ENCODE assay signal across 8 mouse cellular contexts in the genomic region with DNA sequence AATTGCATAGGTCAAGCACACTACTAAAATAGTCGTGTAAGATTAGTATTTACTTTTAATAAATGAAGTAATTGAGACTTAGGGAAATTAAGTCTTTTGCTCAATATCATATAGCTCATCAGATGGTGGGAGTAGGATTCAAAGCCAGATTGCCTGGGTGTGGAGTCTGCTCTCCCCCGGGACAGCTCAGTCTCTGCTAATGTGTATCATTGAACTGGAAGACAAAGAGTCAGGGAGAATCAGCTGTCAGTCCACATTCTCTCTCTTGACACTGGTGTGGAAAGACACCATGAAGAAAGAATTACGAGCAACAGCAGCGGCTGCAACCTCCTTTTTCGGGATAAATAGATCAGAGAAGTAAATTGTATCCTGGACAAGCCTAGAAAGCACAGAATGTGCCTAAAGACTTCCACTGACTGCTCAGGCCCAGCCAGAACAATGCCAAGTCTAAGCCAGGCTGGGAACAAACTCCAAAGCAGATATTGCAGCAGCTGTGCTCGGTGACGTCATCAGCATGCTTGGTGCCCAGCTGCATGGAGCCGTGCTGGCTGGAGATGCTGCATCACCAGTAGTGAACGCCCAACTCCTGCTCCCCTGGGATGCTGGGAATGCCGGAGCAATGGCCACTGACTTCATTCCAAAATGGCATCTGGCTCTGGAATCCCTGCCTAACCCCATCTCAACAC. TPM values are rescaled to one million over a fixed set of nuclear protein-coding genes. Genes with fewer than 3 reads are reported as not detected.
DNase-seq lines count a peak whose midpoint lies in the region; ATAC-seq and TF ChIP-seq lines count a peak whose summit lies in the region.

No protein-coding gene starts in this region.

- 0 out of 2 replicates have a peak, but pooled peaks cover 3% of the 10 kb centered on the region for H3K9me3 ChIP-seq in forebrain, postnatal 0 days (ENCODE audit: low read length)
- no peaks in the 10 kb centered on the region for H3K9me3 ChIP-seq in hindbrain, embryonic 12.5 days (replicated peaks)

- no peaks in the 10 kb centered on the region for H3K4me1 ChIP-seq in forebrain, postnatal 0 days (ENCODE audit: insufficient read depth)
- H3K4me1 ChIP-seq in hindbrain, embryonic 12.5 days: peaks cover 12% of the 10 kb centered on the region

- peak; percentile 91 for ATAC-seq in forebrain, postnatal 0 days
- ATAC-seq in hindbrain, embryonic 12.5 days (ENCODE audit: low FRiP score): peak; percentile 89

- H3K4me2 ChIP-seq in forebrain, postnatal 0 days (ENCODE audit: low read depth): no peak overlapping the region
- 0 out of 2 replicates have a peak overlapping the region, but pooled peaks have one; percentile 4 for H3K4me2 ChIP-seq in hindbrain, embryonic 12.5 days (replicated peaks)

- TF ChIP-seq CTCF in forebrain, postnatal 0 days (IDR thresholded peaks at IDR 0.05; ENCODE audit: low read depth): no peak

- DNase-seq in cerebellum, adult 11-12 months: peak; percentile 13
- DNase-seq in cerebellum, postnatal 36 days: no peak
- peak; percentile 94 for DNase-seq in MN1 (ENCODE audit: low spot score)
- peak; percentile 74 for DNase-seq in forebrain, postnatal 0 days
- DNase-seq in lung, postnatal 4 days: peak; percentile 25 to 59
- DNase-seq in right cerebral cortex, postnatal 4 days: peak; percentile 37
- DNase-seq in spleen, adult 18-20 months: no peak

- H3K9ac ChIP-seq in forebrain, postnatal 0 days: no peak overlapping the region
- no peak overlapping the region for H3K9ac ChIP-seq in hindbrain, embryonic 12.5 days

- H3K27ac ChIP-seq in forebrain, postnatal 0 days (ENCODE audit: low read depth, low read length): no peak overlapping the region
- H3K27ac ChIP-seq in hindbrain, embryonic 12.5 days: peak overlapping the region; percentile 87

- no peaks in the 10 kb centered on the region for H3K27me3 ChIP-seq in forebrain, postnatal 0 days (ENCODE audit: insufficient read depth, low read length)
- H3K27me3 ChIP-seq in hindbrain, embryonic 12.5 days: no peaks in the 10 kb centered on the region

- H3K36me3 ChIP-seq in forebrain, postnatal 0 days (ENCODE audit: insufficient read depth): no peaks in the 10 kb centered on the region
- no peaks in the 10 kb centered on the region for H3K36me3 ChIP-seq in hindbrain, embryonic 12.5 days

- WGBS in forebrain, postnatal 0 days: 35% methylated on average over 10 of the region's 10 CpGs
- WGBS in hindbrain, embryonic 12.5 days: 37% methylated on average over 10 of the region's 10 CpGs

- H3K4me3 ChIP-seq in forebrain, postnatal 0 days (ENCODE audit: low read depth, low read length): no peak overlapping the region
- no peak overlapping the region for H3K4me3 ChIP-seq in hindbrain, embryonic 12.5 days

RNA-seq across cellular contexts. Expression of gene Gm10260, which starts 14.5 kb away (rescaled TPM):
- total RNA-seq in forebrain, postnatal 0 days (2014; rRNA removed): 6.3 and 11.4 TPM in 2 replicates
- 4.6 TPM in 2 replicates for polyA plus RNA-seq in forebrain, postnatal 0 days (2015; fragmentation: Nextera tagmentation; extraction: Ambion mirVana)
- 1.2 and 3.2 TPM in 2 replicates for polyA plus RNA-seq in hindbrain, embryonic 12.5 days (2016; fragmentation: Nextera tagmentation; extraction: Ambion mirVana)

Comparison
In these comparisons a context has a peak if more than half of its experiments do, and no peak if none do; other contexts are left out.
1. DNase-seq: peak in cerebellum, adult 11-12 months (single experiment), MN1 (single experiment), forebrain, postnatal 0 days (single experiment), lung, postnatal 4 days (2 of 2) and right cerebral cortex, postnatal 4 days (single experiment); none in cerebellum, postnatal 36 days (0 of 2) and spleen, adult 18-20 months (0 of 2).